Mouse (Mus musculus): ENCODE results near the gene Hand2. TPM values are rescaled to one million over a fixed set of nuclear protein-coding genes. Genes with fewer than 3 reads are reported as not detected.
A peak's percentile ranks its signal among the peaks of the same experiment; 100 is the strongest.

The Hand2 gene
- polyA plus RNA-seq, 1 experiment from 2014 or later, result 17.9 TPM

- ATAC-seq (replicated peaks; ENCODE audit: insufficient number of reproducible peaks, low FRiP score, low TSS enrichment), result 0 out of 2 replicates have a peak, but pooled peaks have one; percentile 19
- Histone ChIP-seq H3K9me3 (replicated peaks; ENCODE audit: control insufficient read depth, low read length) (no peaks in the 10 kb centered on the region), H3K4me1 (ENCODE audit: control insufficient read depth, insufficient read depth, low read length) (peaks cover 23% of the 10 kb centered on the region), H3K36me3 (ENCODE audit: control insufficient read depth, insufficient read depth, low read length) (no peaks in the 10 kb centered on the region), H3K27me3 (ENCODE audit: control insufficient read depth, insufficient read depth, low read length) (no peaks in the 10 kb centered on the region), H3K4me3 (ENCODE audit: low read depth, low read length) (peak overlapping the region; percentile 56), H3K4me2 (peak overlapping the region; percentile 74), H3K9ac (ENCODE audit: low read depth, low read length) (peak overlapping the region; percentile 85), H3K27ac (ENCODE audit: low read depth, low read length) (peak overlapping the region; percentile 99)
- WGBS (ENCODE audit: insufficient replicate concordance), result under 1% methylated on average over 41 of the region's 41 CpGs
Measured at GRCm38 (mm10) chr8:57333795-57334551, 13.2 kb downstream of the Hand2 start.

GRCm38 (mm10) chr8:57334714-57335113 is 13.9 kb downstream of the Hand2 start:
- WGBS (ENCODE audit: insufficient replicate concordance), result 5% methylated on average over 5 of the region's 5 CpGs

GRCm38 (mm10) chr8:57337271-57338030 is 16.7 kb downstream of the Hand2 start:
- no peak overlapping the region for H3K27ac ChIP-seq (ENCODE audit: low read depth, low read length)
- WGBS (ENCODE audit: insufficient replicate concordance), result 55% methylated on average over 4 of the region's 4 CpGs
- no peaks in the 10 kb centered on the region for H3K36me3 ChIP-seq (ENCODE audit: control insufficient read depth, insufficient read depth, low read length)
- H3K9me3 ChIP-seq (replicated peaks; ENCODE audit: control insufficient read depth, low read length), result no peaks in the 10 kb centered on the region
- H3K4me2 ChIP-seq, result peak overlapping the region; percentile 14; the same call in 1 of the 2 replicates
- no peaks in the 10 kb centered on the region for H3K27me3 ChIP-seq (ENCODE audit: control insufficient read depth, insufficient read depth, low read length)
- no peak overlapping the region for H3K4me3 ChIP-seq (ENCODE audit: low read depth, low read length)
- ATAC-seq (replicated peaks; ENCODE audit: insufficient number of reproducible peaks, low FRiP score, low TSS enrichment), result no peak
- peaks cover 38% of the 10 kb centered on the region for H3K4me1 ChIP-seq (ENCODE audit: control insufficient read depth, insufficient read depth, low read length)
- H3K9ac ChIP-seq (ENCODE audit: low read depth, low read length), result no peak overlapping the region

More at GRCm38 (mm10) chr8:57334714-57335113, 13.9 kb downstream of the Hand2 start:
- peak overlapping the region; percentile 74 for H3K4me2 ChIP-seq
- H3K9ac ChIP-seq (ENCODE audit: low read depth, low read length), result peak overlapping the region; percentile 85
- no peak for ATAC-seq (replicated peaks; ENCODE audit: insufficient number of reproducible peaks, low FRiP score, low TSS enrichment)
- H3K9me3 ChIP-seq (replicated peaks; ENCODE audit: control insufficient read depth, low read length), result no peaks in the 10 kb centered on the region
- H3K4me1 ChIP-seq (ENCODE audit: control insufficient read depth, insufficient read depth, low read length), result peaks cover 21% of the 10 kb centered on the region
- H3K36me3 ChIP-seq (ENCODE audit: control insufficient read depth, insufficient read depth, low read length), result no peaks in the 10 kb centered on the region
- peak overlapping the region; percentile 99 for H3K27ac ChIP-seq (ENCODE audit: low read depth, low read length)
- H3K27me3 ChIP-seq (ENCODE audit: control insufficient read depth, insufficient read depth, low read length), result no peaks in the 10 kb centered on the region
- peak overlapping the region; percentile 56 for H3K4me3 ChIP-seq (ENCODE audit: low read depth, low read length)

GRCm38 (mm10) chr8:57339711-57340650 is 19.2 kb downstream of the Hand2 start:
- no peaks in the 10 kb centered on the region for H3K9me3 ChIP-seq (replicated peaks; ENCODE audit: control insufficient read depth, low read length)
- WGBS (ENCODE audit: insufficient replicate concordance), result 33% methylated on average over 14 of the region's 14 CpGs
- H3K27ac ChIP-seq (ENCODE audit: low read depth, low read length), result peak overlapping the region; percentile 78; the same call in 1 of the 2 replicates
- peaks cover 49% of the 10 kb centered on the region for H3K4me1 ChIP-seq (ENCODE audit: control insufficient read depth, insufficient read depth, low read length)
- H3K4me3 ChIP-seq (ENCODE audit: low read depth, low read length), result peak overlapping the region; percentile 48; the same call in 1 of the 2 replicates
- no peaks in the 10 kb centered on the region for H3K27me3 ChIP-seq (ENCODE audit: control insufficient read depth, insufficient read depth, low read length)
- peak overlapping the region; percentile 85 for H3K9ac ChIP-seq (ENCODE audit: low read depth, low read length)
- no peaks in the 10 kb centered on the region for H3K36me3 ChIP-seq (ENCODE audit: control insufficient read depth, insufficient read depth, low read length)
- no peak for ATAC-seq (replicated peaks; ENCODE audit: insufficient number of reproducible peaks, low FRiP score, low TSS enrichment)
- peak overlapping the region; percentile 77 for H3K4me2 ChIP-seq

- whole genome bisulfite sequencing (ENCODE audit: insufficient replicate concordance), result 6% methylated on average over 41 of the region's 41 CpGs
- H3K36me3 ChIP-seq (ENCODE audit: control insufficient read depth, insufficient read depth, low read length), result no peaks in the 10 kb centered on the region
- peak overlapping the region; percentile 77 for H3K4me2 ChIP-seq
- no peaks in the 10 kb centered on the region for H3K9me3 ChIP-seq (replicated peaks; ENCODE audit: control insufficient read depth, low read length)
- H3K27ac ChIP-seq (ENCODE audit: low read depth, low read length), result peak overlapping the region; percentile 78
- ATAC-seq (replicated peaks; ENCODE audit: insufficient number of reproducible peaks, low FRiP score, low TSS enrichment), result peak; percentile 49; the same call in 1 of the 2 replicates
- H3K9ac ChIP-seq (ENCODE audit: low read depth, low read length), result peak overlapping the region; percentile 85
- H3K4me1 ChIP-seq (ENCODE audit: control insufficient read depth, insufficient read depth, low read length), result peaks cover 50% of the 10 kb centered on the region
- peak overlapping the region; percentile 48 for H3K4me3 ChIP-seq (ENCODE audit: low read depth, low read length)
- no peaks in the 10 kb centered on the region for H3K27me3 ChIP-seq (ENCODE audit: control insufficient read depth, insufficient read depth, low read length)
Measured at GRCm38 (mm10) chr8:57340840-57341540, 20.2 kb downstream of the Hand2 start.

GRCm38 (mm10) chr8:57341541-57341840 is 20.7 kb downstream of the Hand2 start:
- Histone ChIP-seq H3K27me3 (ENCODE audit: control insufficient read depth, insufficient read depth, low read length) (no peaks in the 10 kb centered on the region), H3K4me3 (ENCODE audit: low read depth, low read length) (peak overlapping the region; percentile 48), H3K36me3 (ENCODE audit: control insufficient read depth, insufficient read depth, low read length) (no peaks in the 10 kb centered on the region), H3K9ac (ENCODE audit: low read depth, low read length) (peak overlapping the region; percentile 85), H3K27ac (ENCODE audit: low read depth, low read length) (peak overlapping the region; percentile 78), H3K4me2 (peak overlapping the region; percentile 77), H3K9me3 (replicated peaks; ENCODE audit: control insufficient read depth, low read length) (no peaks in the 10 kb centered on the region), H3K4me1 (ENCODE audit: control insufficient read depth, insufficient read depth, low read length) (peaks cover 49% of the 10 kb centered on the region)
- ATAC-seq (replicated peaks; ENCODE audit: insufficient number of reproducible peaks, low FRiP score, low TSS enrichment), result no peak
- 16% methylated on average over 6 of the region's 6 CpGs for WGBS (ENCODE audit: insufficient replicate concordance)

- Histone ChIP-seq H3K4me3 (ENCODE audit: low read depth, low read length) (no peak overlapping the region), H3K27me3 (ENCODE audit: control insufficient read depth, insufficient read depth, low read length) (no peaks in the 10 kb centered on the region), H3K9ac (ENCODE audit: low read depth, low read length) (no peak overlapping the region)
Measured at GRCm38 (mm10) chr8:57342386-57343090, 21.8 kb downstream of the Hand2 start.

More at GRCm38 (mm10) chr8:57342386-57343090, 21.8 kb downstream of the Hand2 start:
- no peak for ATAC-seq (replicated peaks; ENCODE audit: insufficient number of reproducible peaks, low FRiP score, low TSS enrichment)
- no peak overlapping the region; the same call in 1 of the 2 replicates for H3K4me2 ChIP-seq
- peaks cover 49% of the 10 kb centered on the region for H3K4me1 ChIP-seq (ENCODE audit: control insufficient read depth, insufficient read depth, low read length)
- no peaks in the 10 kb centered on the region for H3K36me3 ChIP-seq (ENCODE audit: control insufficient read depth, insufficient read depth, low read length)
- no peaks in the 10 kb centered on the region for H3K9me3 ChIP-seq (replicated peaks; ENCODE audit: control insufficient read depth, low read length)
- H3K27ac ChIP-seq (ENCODE audit: low read depth, low read length), result no peak overlapping the region
- WGBS (ENCODE audit: insufficient replicate concordance), result 49% methylated on average over 10 of the region's 12 CpGs
